Mouse (Mus musculus) heart, adult 2 months (tissue): ENCODE data around the gene Ralgps1. TPM values are rescaled to one million over a fixed set of nuclear protein-coding genes. Genes with fewer than 3 reads are reported as not detected.
A peak's percentile ranks its signal among the peaks of the same experiment; 100 is the strongest.

Source experiments
- DNase-seq, 2 experiments: peaks; one replicate each; pipeline ENCODE4 v3.0.0; 2021
- H3K27ac ChIP-seq: fragments of 200-600 bp; 2 replicates; pipeline ENCODE4 v1.8.1; 2022
- H3K27me3 ChIP-seq: fragments of 200-500 bp; 2 replicates; pipeline ENCODE4 v1.6.1; 2012; ENCODE audit warnings: mild to moderate bottlenecking, low read length, inconsistent platforms, mixed read lengths; ENCODE audit not compliant: control insufficient read depth, insufficient read depth
- H3K36me3 ChIP-seq: fragments of 200-500 bp; 2 replicates; pipeline ENCODE4 v1.6.1; 2012; ENCODE audit warnings: low read length, inconsistent platforms; ENCODE audit not compliant: control insufficient read depth, insufficient read depth
- H3K4me1 ChIP-seq: fragments of 200-500 bp; 2 replicates; pipeline ENCODE4 v1.6.1; 2011; ENCODE audit warnings: low read length; ENCODE audit not compliant: control insufficient read depth, insufficient read depth
- H3K4me3 ChIP-seq: fragments of 200-600 bp; 2 replicates; pipeline ENCODE4 v1.8.1; 2022
- H3K79me2 ChIP-seq: fragments of 200-500 bp; replicated peaks from 2 replicates; pipeline ENCODE4 v1.6.1; 2012; ENCODE audit warnings: mild to moderate bottlenecking, inconsistent platforms, low read length, moderate library complexity, mixed read lengths; ENCODE audit not compliant: control insufficient read depth, insufficient read depth
- H3K9ac ChIP-seq: fragments of 200-500 bp; 2 replicates; pipeline ENCODE4 v1.6.1; 2012; ENCODE audit warnings: low read depth, mild to moderate bottlenecking, control low read depth, inconsistent platforms, low read length, mixed read lengths
- CTCF ChIP-seq: fragments of 200-600 bp; IDR thresholded peaks from 2 replicates; pipeline ENCODE4 v1.8.1; 2022; ENCODE audit warnings: antibody characterized with exemption, mild to moderate bottlenecking, moderate library complexity
- EP300 ChIP-seq: fragments of 200-500 bp; IDR thresholded peaks from 2 replicates; pipeline ENCODE4 v1.6.1; 2011; ENCODE audit warnings: low read depth, low read length, control low read depth; ENCODE audit not compliant: insufficient read depth
- POLR2A ChIP-seq: fragments of 200-500 bp; IDR thresholded peaks from 2 replicates; pipeline ENCODE4 v1.6.1; 2011; ENCODE audit warnings: mild to moderate bottlenecking, low read depth, low read length, control low read depth; ENCODE audit not compliant: insufficient read depth
- WGBS: fragments of 180-500 bp; shearing (Covaris S2); methylation state at CpG from one replicate; pipeline ENCODE4 v1.1.7; 2018; 5-methylcytosine and 5-hydroxymethylcytosine counted together
- intact Hi-C: fragments of 180-260 bp; cut with DNase I; formaldehyde crosslinking; loops from one replicate; pipeline ENCODE4 v1.15.1; 2025
- long read RNA-seq: library from polyadenylated mRNA; stranded (forward); transcript quantifications from one replicate; pipeline ENCODE4 v2.0.0, GENCODE M21; 2021
- polyA plus RNA-seq: library from polyadenylated mRNA; depleted of rRNA; stranded (reverse); fragments of >200 nt; gene quantifications from 2 replicates; pipeline ENCODE4 v1.2.3, GENCODE M21; 2012; rRNA removed
- total RNA-seq, 2 experiments: library from RNA; stranded (reverse); gene quantifications; 2 replicates each; pipeline ENCODE4 v1.2.3; 2021

Ralgps1 gene
- total RNA-seq (1 to 10 TPM; 4.9 to 5.3 TPM), polyA plus RNA-seq (3.8 and 5.2 TPM in 2 replicates)
- long read RNA-seq, full-length matches to known transcripts = 2 of 8 reads
- long read RNA-seq, partial matches to known transcripts = 0 of 8 reads
- long read RNA-seq, other reads (novel, unspliced or antisense) = 6 of 8 reads

GRCm38 (mm10) chr2:33370777-33371647 is at the start of gene Ralgps1:
Gene Ralgps1, minus strand, starts transcription at chr2:33371486.
- H3K9ac ChIP-seq = peak within 1 kb of the TSS; percentile 81
- H3K27ac ChIP-seq = peak within 1 kb of the TSS; percentile 92
- no peaks in the 10 kb centered on the region; the same call in 1 of the 2 replicates for H3K4me1 ChIP-seq
- DNase-seq = peak; percentile 97 to 99
- H3K36me3 ChIP-seq = no peaks in the 10 kb centered on the region
- H3K79me2 ChIP-seq = no peaks in the 10 kb centered on the region; the same call in 1 of the 2 replicates
- intact Hi-C loops = loop anchor here (5.0 kb wide), 1 partner anchor 61 kb away; the partner anchor contains the start of gene Zbtb34
- TF ChIP-seq EP300 (no peak), POLR2A (peak; percentile 49; the same call in 1 of the 2 replicates), CTCF (no peak)
- 0% methylated on average over 53 of the region's 74 CpGs for WGBS
- H3K27me3 ChIP-seq = no peaks in the 10 kb centered on the region
- H3K4me3 ChIP-seq = peak within 1 kb of the TSS; percentile 94

GRCm38 (mm10) chr2:33417454-33417853 is 46.2 kb upstream of the Ralgps1 start:
- no peak for DNase-seq
- Histone ChIP-seq H3K36me3 (no peaks in the 10 kb centered on the region), H3K4me3 (no peak overlapping the region), H3K4me1 (peaks cover 3% of the 10 kb centered on the region), H3K27me3 (no peaks in the 10 kb centered on the region), H3K27ac (no peak overlapping the region), H3K79me2 (peaks cover 3% of the 10 kb centered on the region), H3K9ac (no peak overlapping the region)
- intact Hi-C loops = no loop called here
- TF ChIP-seq POLR2A (no peak), CTCF (no peak), EP300 (no peak)
- 49% methylated on average over 4 of the region's 4 CpGs for WGBS

DNA sequence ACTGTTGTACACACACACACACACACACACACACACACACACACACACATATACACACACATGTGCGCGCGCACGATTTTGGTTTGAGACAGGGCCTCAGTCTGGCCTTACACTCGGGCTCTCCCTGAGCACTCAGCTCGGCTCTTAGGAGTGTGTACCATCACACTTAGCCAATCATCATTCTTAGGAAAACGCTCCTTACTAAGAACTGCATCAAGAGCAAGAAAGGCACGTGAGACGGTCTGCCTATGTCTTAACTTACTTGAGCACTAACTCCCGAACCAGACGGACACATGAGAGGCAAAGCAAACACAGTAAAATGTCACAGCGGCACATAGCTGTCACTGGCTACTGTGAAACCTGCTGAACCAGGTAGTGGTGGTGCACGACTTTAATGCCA is 42.7 kb upstream of the Ralgps1 start:
- H3K4me3 ChIP-seq = no peak overlapping the region
- intact Hi-C loops = no loop called here
- 89% methylated on average over 13 of the region's 13 CpGs for WGBS
- TF ChIP-seq EP300 (no peak), POLR2A (no peak), CTCF (no peak)
- H3K36me3 ChIP-seq = no peaks in the 10 kb centered on the region
- no peak for DNase-seq
- H3K4me1 ChIP-seq = peaks cover 3% of the 10 kb centered on the region
- H3K27ac ChIP-seq = no peak overlapping the region
- no peak overlapping the region for H3K9ac ChIP-seq
- no peaks in the 10 kb centered on the region; the same call in 1 of the 2 replicates for H3K79me2 ChIP-seq
- no peaks in the 10 kb centered on the region for H3K27me3 ChIP-seq

GRCm38 (mm10) chr2:33412111-33412510 is 40.8 kb upstream of the Ralgps1 start:
- Histone ChIP-seq H3K36me3 (no peaks in the 10 kb centered on the region), H3K9ac (no peak overlapping the region), H3K4me1 (no peaks in the 10 kb centered on the region; the same call in 1 of the 2 replicates), H3K4me3 (no peak overlapping the region), H3K27me3 (no peaks in the 10 kb centered on the region), H3K27ac (no peak overlapping the region), H3K79me2 (no peaks in the 10 kb centered on the region)
- DNase-seq = no peak
- 63% methylated on average over 14 of the region's 14 CpGs for WGBS
- intact Hi-C loops = no loop called here
- TF ChIP-seq CTCF (no peak), POLR2A (no peak), EP300 (no peak)

DNA sequence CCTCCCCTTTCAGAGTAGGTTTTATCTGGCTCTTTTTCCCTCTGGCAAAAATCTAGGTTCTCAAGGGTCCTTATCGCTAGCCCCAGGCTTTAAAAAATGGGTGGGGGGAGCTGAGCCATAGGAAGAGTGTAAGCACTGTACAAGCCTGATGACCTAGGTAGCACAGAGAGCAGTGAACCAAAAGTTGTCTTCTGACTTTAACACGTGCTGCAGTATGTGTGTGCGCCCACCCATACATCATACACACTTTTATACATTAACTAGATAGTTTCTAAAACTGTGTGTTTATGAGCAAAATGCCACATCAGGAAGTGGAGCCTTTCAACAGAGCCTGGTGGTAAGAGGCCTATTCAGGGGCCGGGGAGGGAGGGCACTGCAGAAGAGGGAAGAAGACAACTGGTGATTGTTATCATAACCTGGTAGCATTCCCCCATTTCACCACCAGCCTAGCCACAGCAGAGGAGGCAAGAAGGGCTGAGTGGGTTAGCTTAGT is 32.3 kb upstream of the Ralgps1 start:
- Histone ChIP-seq H3K4me3 (no peak overlapping the region), H3K9ac (no peak overlapping the region), H3K27ac (no peak overlapping the region), H3K27me3 (no peaks in the 10 kb centered on the region), H3K79me2 (no peaks in the 10 kb centered on the region), H3K36me3 (no peaks in the 10 kb centered on the region), H3K4me1 (no peaks in the 10 kb centered on the region; the same call in 1 of the 2 replicates)
- DNase-seq = no peak
- WGBS = 68% methylated on average over 4 of the region's 4 CpGs
- intact Hi-C loops = no loop called here
- TF ChIP-seq EP300 (no peak), CTCF (no peak)

- no peaks in the 10 kb centered on the region; the same call in 1 of the 2 replicates for H3K4me1 ChIP-seq
- H3K27ac ChIP-seq = no peak overlapping the region
- no peak for TF ChIP-seq EP300
- no peak for TF ChIP-seq CTCF
- TF ChIP-seq POLR2A = no peak
- intact Hi-C loops = loop anchor here (1.0 kb wide), 1 partner anchor 248 kb away; no protein-coding TSS in a partner anchor
- WGBS = 78% methylated on average over 5 of the region's 5 CpGs
- H3K79me2 ChIP-seq = no peaks in the 10 kb centered on the region
- H3K4me3 ChIP-seq = no peak overlapping the region
- H3K9ac ChIP-seq = no peak overlapping the region
- H3K27me3 ChIP-seq = no peaks in the 10 kb centered on the region
- no peak for DNase-seq
- no peaks in the 10 kb centered on the region for H3K36me3 ChIP-seq
Observed at GRCm38 (mm10) chr2:33402638-33403037, 31.4 kb upstream of the Ralgps1 start.
